Mouse (Mus musculus): ENCODE results near the gene Gm9767.

DNA sequence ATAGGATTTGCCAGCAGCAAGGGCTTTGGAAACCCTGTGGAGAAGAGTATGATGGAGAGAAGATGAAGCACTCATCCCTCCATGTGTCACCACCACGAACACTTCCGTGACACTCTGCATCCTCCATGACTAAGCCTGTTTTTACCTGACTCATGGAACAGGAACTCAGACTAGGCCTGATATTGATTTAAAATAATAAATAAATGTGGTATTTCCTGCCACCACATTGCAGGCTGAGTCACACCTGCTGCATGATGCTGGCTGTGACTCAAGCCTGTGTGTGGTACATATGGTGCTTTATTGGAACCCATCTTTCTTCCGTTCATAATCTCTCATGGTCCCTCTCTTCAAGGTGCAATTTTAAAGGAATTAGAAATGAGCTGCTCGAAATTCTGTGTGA lies 36.4 kb downstream of the Gm9767 start:
- TF ChIP-seq CTCF (IDR thresholded peaks at IDR 0.05; ENCODE audit: insufficient read depth, low read length) (no peak), POLR2A (IDR thresholded peaks at IDR 0.05; ENCODE audit: borderline replicate concordance, extremely low read depth, low read depth, low read length) (no peak)
